Mouse (Mus musculus) MEL-GATA-1-ER (cell line): ENCODE results near the gene Aurkc.
"Not testable (repeated sequence)": the region's sequence is repeated elsewhere in the genome, so short reads cannot be mapped to it uniquely, and the experiment has no call there.

Experiments used
- DNase-seq: peaks from one replicate; pipeline ENCODE4 v3.0.0-alpha.2; 2012; ENCODE audit warnings: low read depth; ENCODE audit errors: extremely low read depth

The Aurkc gene

DNA sequence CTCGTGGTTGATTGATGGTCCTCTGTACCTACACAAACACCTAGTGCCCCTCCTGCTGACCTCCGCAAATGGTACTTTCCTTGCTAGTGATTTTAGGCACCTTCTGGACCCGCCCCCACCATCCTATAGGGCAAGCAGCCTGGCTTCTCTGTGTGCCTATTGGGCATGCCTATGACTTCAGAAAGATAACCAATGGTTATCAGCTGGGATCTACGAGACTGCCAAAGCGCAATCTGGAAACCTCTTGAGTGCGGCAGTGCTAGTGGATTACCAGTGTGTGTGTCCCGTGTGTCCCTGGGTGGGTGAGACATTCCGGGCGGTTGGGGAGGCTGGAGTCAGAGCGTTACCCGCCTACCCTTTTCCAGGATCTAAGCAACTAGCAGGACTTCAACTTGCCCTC is at the start of gene Aurkc:
Aurkc (plus strand) TSS at position 50 of the 400 bp plus-strand sequence.
- DNase-seq = not testable (repeated sequence)

- DNase-seq = not testable (repeated sequence)
These were observed 47.0 kb upstream of the Aurkc start for GRCm38 (mm10) chr7:6948061-6948460.

DNA sequence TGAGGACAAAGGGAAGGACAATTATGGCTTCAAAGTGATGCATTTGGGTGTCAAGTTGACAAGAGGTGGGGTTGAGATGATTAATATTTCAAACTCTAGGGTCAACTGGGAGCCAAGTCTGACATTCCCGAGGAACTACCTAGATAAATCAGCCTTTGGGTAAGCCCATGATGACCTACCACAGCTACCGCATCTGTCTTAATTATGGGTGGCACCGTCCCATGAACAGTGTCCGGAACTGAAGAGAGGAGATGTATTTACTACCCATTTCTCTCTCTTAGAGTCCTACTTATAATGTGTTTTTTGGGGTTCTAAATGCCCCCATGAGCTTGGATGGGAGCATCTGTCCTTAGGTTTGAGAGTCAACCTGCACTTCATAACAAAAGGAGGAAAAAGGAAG is 38.5 kb upstream of the Aurkc start:
- no peak for DNase-seq

- no peak for DNase-seq
These were observed 36.5 kb upstream of the Aurkc start for GRCm38 (mm10) chr7:6958574-6958973.

DNA sequence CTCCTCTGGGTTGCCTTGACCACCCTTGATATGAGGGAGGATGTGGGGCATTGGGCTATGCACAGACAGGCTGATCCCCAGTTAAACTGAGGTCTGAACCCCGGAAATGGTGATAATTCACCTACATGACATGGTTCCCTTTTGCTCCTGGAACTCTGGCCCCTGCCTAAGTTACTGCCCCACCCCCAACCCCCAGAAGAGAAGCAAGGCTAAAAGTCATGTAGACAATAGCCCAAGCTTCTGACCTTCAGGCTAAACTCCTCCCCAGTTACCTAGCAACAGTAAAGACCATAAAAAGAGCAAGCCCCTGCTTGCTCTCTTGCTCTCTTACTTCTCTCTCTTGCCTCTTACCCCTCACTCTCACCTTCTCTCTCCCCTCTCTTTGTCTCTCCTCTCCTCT is 21.5 kb upstream of the Aurkc start:
- DNase-seq = no peak

DNA sequence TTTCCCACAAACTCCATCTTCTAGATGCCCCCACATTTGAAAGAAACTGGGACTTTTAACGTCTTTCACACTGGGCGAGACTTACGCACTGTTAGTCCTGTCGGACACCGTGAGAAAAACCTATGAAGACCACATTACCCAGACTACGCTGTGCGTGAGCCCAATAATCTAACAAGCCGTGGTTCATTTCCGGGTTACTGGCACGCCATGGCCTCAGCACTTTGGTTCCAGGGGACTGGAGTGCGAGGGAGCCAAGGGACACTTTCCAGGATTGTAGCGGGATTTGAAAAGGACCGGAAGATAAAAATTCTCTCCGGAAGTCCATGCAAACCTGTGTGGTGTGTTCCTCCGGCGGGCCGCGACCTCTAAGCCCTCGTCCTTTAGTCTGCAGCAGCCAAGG is 18.2 kb upstream of the Aurkc start:
- no peak for DNase-seq

DNA sequence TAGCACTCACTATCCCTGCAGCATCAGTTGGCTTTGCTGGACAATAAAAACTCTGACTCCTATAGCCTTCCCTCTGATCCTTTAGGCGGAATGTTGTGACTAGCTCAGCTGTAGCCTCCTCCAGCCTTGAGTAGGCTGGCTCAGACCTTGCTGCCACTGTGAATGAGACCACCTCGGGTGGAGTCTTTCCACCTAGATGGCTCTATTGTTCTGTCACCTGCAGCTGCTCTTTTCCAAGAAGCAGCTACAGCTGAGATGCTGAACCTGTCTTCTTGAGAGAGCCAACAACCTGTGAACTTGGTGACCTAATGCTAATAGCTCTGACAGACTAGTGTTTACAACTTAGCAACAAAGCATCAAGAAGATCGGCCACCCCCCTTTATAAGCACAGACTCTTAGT is 3.8 kb downstream of the Aurkc start:
- not testable (repeated sequence) for DNase-seq

- DNase-seq = not testable (repeated sequence)
These were observed 10.3 kb downstream of the Aurkc start for GRCm38 (mm10) chr7:7005441-7005840.

- no peak for DNase-seq
These were observed 32.3 kb downstream of the Aurkc start for GRCm38 (mm10) chr7:7027445-7027844.

GRCm38 (mm10) chr7:7049659-7050320 is 54.7 kb downstream of the Aurkc start:
- DNase-seq = not testable (repeated sequence)
